Mouse (Mus musculus): ENCODE data around the gene Snx13. TPM values are rescaled to one million over a fixed set of nuclear protein-coding genes. Genes with fewer than 3 reads are reported as not detected.
A peak's percentile ranks its signal among the peaks of the same experiment; 100 is the strongest.

The Snx13 gene
- polyA plus RNA-seq, 1 experiment from 2014 or later = 23.2 TPM

DNA sequence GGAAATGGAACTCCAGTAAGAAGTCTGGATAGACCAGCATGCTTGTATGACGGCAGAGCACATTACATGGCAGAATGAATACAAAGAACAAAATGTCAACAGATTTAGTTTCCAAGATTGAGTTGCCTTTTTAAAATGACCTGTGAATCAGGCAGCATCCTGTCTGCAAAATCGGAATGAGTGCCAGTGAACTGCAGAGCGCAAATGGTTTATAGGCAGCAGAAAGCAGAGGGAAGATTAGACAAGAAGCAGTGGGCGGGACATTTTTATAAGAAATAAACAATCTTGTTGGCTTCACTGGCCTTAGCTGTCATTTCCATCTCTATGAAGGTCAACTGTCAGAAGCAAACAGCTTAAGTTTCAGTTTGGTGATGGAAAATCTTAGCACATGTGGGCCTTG is 106.2 kb downstream of the Snx13 start:
- 91% methylated on average over 4 of the region's 4 CpGs for WGBS
- H3K9me3 ChIP-seq = no peaks in the 10 kb centered on the region
- no peaks in the 10 kb centered on the region for H3K27me3 ChIP-seq
- no peak overlapping the region for H3K9ac ChIP-seq (replicated peaks)
- no peak overlapping the region for H3K4me3 ChIP-seq (replicated peaks)
- H3K4me2 ChIP-seq = no peak overlapping the region
- H3K36me3 ChIP-seq = peaks cover 4% of the 10 kb centered on the region; the same call in 1 of the 2 replicates
- no peak overlapping the region for H3K27ac ChIP-seq
- peaks cover 9% of the 10 kb centered on the region for H3K4me1 ChIP-seq (replicated peaks)
- ATAC-seq (ENCODE audit: insufficient number of reproducible peaks, insufficient read depth, low FRiP score, low TSS enrichment, low read depth) = no peak

DNA sequence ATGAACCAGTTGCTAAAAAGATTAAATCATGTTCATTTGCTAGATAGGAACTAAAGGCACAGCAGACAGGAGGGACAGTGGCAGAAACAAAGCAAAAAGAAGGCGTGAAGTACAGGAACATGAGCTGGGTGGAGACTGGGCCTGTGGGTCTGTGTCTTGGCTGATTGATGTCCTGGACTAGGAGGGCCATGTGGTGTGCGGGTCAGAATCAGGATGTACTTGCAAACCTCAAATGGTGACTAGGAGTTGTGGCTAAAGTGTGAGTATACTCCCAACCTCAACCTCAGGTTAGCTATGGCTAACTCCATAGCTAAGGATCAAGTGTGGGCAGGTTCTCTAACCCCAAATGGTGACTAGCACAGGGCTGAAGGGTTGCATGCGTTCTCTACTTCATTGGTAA is 107.2 kb downstream of the Snx13 start:
- H3K27ac ChIP-seq = no peak overlapping the region
- peaks cover 6% of the 10 kb centered on the region for H3K4me1 ChIP-seq (replicated peaks)
- 58% methylated on average over 3 of the region's 3 CpGs for WGBS
- H3K4me3 ChIP-seq (replicated peaks) = no peak overlapping the region
- no peak for ATAC-seq (ENCODE audit: insufficient number of reproducible peaks, insufficient read depth, low FRiP score, low TSS enrichment, low read depth)
- H3K4me2 ChIP-seq = no peak overlapping the region
- no peaks in the 10 kb centered on the region for H3K9me3 ChIP-seq
- H3K27me3 ChIP-seq = no peaks in the 10 kb centered on the region
- no peak overlapping the region for H3K9ac ChIP-seq (replicated peaks)
- peaks cover 4% of the 10 kb centered on the region; the same call in 1 of the 2 replicates for H3K36me3 ChIP-seq

DNA sequence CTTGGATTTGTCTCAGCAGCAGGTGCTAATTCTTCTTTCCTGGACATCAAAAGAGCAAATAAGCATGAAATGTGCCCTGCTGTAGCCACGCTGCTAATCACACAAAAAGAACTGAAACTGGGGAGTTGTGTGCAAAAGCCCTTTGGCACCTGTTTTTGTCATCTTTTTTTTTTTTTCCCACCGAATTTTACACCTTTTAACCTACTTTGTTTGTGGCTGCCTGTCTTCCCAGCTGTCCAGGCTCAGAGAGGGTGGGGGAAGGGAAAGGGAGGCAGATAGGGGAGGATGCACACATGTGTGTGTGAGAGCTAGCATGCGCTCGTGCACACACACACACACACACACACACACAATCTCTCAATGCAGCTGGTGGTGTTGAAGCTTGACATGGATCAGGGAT is 110.3 kb downstream of the Snx13 start:
- WGBS = 63% methylated on average over 4 of the region's 4 CpGs
- Histone ChIP-seq H3K27ac (no peak overlapping the region), H3K9me3 (no peaks in the 10 kb centered on the region), H3K27me3 (0 out of 2 replicates have a peak, but pooled peaks cover 2% of the 10 kb centered on the region), H3K9ac (replicated peaks) (no peak overlapping the region), H3K36me3 (no peaks in the 10 kb centered on the region), H3K4me1 (replicated peaks) (0 out of 2 replicates have a peak, but pooled peaks cover 4% of the 10 kb centered on the region), H3K4me3 (replicated peaks) (no peak overlapping the region), H3K4me2 (no peak overlapping the region)
- ATAC-seq (ENCODE audit: insufficient number of reproducible peaks, insufficient read depth, low FRiP score, low TSS enrichment, low read depth) = no peak

DNA sequence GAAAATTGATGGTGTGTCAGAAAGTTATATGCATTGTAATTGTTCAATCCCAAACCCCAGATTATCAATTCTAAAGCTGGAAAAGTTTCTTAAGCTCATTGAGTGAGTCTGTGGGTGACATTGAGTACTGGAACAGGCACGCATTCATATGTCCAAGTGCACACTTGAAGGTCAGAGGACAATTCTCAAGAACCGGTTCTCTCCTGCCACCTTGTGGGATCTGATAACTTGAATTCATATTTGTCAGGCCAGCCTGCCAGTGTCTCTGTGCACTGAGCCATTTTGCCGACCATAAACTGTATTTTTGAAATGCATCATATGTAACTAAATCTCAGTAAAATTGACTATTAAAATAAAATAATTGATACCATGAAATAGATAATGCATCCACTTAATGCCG is 114.7 kb downstream of the Snx13 start:
- Histone ChIP-seq H3K9me3 (no peaks in the 10 kb centered on the region), H3K4me2 (no peak overlapping the region), H3K36me3 (no peaks in the 10 kb centered on the region), H3K4me3 (replicated peaks) (no peak overlapping the region), H3K27ac (no peak overlapping the region), H3K9ac (replicated peaks) (no peak overlapping the region), H3K4me1 (replicated peaks) (no peaks in the 10 kb centered on the region), H3K27me3 (0 out of 2 replicates have a peak, but pooled peaks cover 4% of the 10 kb centered on the region)
- ATAC-seq (ENCODE audit: insufficient number of reproducible peaks, insufficient read depth, low FRiP score, low TSS enrichment, low read depth) = no peak
- 68% methylated on average over 4 of the region's 4 CpGs for WGBS

DNA sequence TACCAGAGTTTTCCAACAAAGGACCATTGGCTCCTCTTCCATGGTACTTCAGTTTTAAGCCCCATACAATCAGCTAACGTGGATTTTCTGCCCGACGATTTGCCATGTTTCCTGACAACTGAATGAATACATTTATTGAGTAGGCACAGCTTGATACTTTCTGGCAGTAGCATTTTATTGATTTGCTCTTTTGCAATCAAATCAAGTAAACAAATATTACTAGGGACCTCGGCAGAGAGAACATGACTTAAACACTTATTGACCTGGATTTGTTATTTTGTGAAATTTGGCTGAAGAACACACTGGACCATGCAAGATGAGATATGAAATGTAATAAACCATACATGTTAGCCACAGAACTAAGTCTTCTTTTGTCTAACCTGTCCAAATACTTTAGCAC is 123.3 kb downstream of the Snx13 start:
- no peaks in the 10 kb centered on the region for H3K9me3 ChIP-seq
- peaks cover 8% of the 10 kb centered on the region; the same call in 1 of the 2 replicates for H3K4me1 ChIP-seq (replicated peaks)
- no peak for ATAC-seq (ENCODE audit: insufficient number of reproducible peaks, insufficient read depth, low FRiP score, low TSS enrichment, low read depth)
- H3K27me3 ChIP-seq = no peaks in the 10 kb centered on the region
- H3K9ac ChIP-seq (replicated peaks) = no peak overlapping the region
- H3K27ac ChIP-seq = no peak overlapping the region
- H3K4me3 ChIP-seq (replicated peaks) = no peak overlapping the region
- H3K4me2 ChIP-seq = no peak overlapping the region
- WGBS = 82% methylated on average over 4 of the region's 4 CpGs
- no peaks in the 10 kb centered on the region for H3K36me3 ChIP-seq

DNA sequence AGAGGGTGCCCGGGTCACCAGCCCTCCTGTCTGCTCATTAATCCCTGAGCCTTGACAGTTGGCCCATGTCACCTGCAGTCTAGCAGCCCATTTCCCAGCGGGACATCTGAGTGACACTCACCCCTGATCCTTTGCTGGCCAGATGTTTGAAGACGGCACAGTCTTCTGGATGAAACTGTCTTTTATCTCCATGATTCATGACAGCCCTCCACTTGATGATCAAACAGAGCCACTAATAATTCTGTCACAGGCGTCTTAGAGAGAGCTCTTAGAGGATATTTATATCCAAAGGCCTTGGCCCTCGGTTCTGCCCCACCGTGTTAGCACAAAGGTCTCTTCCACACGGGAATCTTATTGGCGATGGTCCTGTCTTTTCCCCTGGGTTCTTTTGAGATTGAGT is 129.0 kb downstream of the Snx13 start:
- no peak overlapping the region for H3K9ac ChIP-seq (replicated peaks)
- no peak for ATAC-seq (ENCODE audit: insufficient number of reproducible peaks, insufficient read depth, low FRiP score, low TSS enrichment, low read depth)
- H3K4me3 ChIP-seq (replicated peaks) = no peak overlapping the region
- H3K4me1 ChIP-seq (replicated peaks) = peaks cover 14% of the 10 kb centered on the region
- no peaks in the 10 kb centered on the region for H3K9me3 ChIP-seq
- WGBS = 7% methylated on average over 8 of the region's 8 CpGs
- H3K36me3 ChIP-seq = no peaks in the 10 kb centered on the region
- peaks cover 6% of the 10 kb centered on the region; the same call in 1 of the 2 replicates for H3K27me3 ChIP-seq
- H3K27ac ChIP-seq = no peak overlapping the region
- no peak overlapping the region for H3K4me2 ChIP-seq

DNA sequence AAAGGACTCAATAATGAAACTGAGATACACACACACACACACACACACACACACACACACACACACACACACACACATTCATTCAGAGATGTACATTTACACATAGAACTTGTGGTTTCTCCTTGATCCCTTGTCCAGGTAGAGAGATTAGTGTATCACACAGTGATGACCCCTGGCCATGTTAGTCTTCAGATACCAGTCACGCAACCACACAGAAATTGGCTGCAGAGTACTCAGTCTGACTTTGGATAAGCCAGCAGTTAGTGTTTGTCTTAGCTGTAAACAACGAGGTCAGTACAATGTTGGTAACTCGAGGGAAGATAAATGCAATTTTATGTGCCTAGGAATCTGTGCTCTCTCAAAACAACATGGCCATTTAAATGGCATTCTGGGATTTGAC is 129.6 kb downstream of the Snx13 start:
- no peaks in the 10 kb centered on the region for H3K9me3 ChIP-seq
- H3K9ac ChIP-seq (replicated peaks) = no peak overlapping the region
- H3K27ac ChIP-seq = no peak overlapping the region
- no peaks in the 10 kb centered on the region for H3K36me3 ChIP-seq
- H3K4me3 ChIP-seq (replicated peaks) = no peak overlapping the region
- H3K4me1 ChIP-seq (replicated peaks) = peaks cover 8% of the 10 kb centered on the region
- H3K4me2 ChIP-seq = no peak overlapping the region
- WGBS = 61% methylated on average over 3 of the region's 3 CpGs
- H3K27me3 ChIP-seq = peaks cover 6% of the 10 kb centered on the region; the same call in 1 of the 2 replicates
- ATAC-seq (ENCODE audit: insufficient number of reproducible peaks, insufficient read depth, low FRiP score, low TSS enrichment, low read depth) = no peak

DNA sequence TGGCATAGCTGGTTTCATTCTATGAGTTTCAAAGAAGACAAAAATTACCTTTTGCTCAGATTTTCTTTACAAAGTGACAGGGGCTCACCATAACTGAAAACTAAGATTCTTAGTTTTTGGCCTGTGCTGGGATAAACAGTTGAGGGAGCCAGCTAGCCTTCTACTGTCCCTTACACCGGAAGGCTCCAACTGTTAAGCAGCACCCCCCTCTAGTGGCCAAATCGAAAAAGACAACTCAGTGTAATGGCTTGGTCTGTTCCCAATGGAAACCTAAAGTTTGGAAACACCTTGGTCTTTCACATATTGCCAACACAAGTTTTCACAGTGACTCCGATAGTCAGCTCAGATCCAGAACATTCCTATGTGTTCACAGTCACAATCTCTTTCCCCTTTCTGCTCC is 135.7 kb downstream of the Snx13 start:
- Histone ChIP-seq H3K4me3 (replicated peaks) (no peak overlapping the region), H3K4me1 (replicated peaks) (no peaks in the 10 kb centered on the region), H3K27ac (no peak overlapping the region), H3K9ac (replicated peaks) (no peak overlapping the region), H3K4me2 (no peak overlapping the region), H3K36me3 (no peaks in the 10 kb centered on the region), H3K27me3 (peaks cover 11% of the 10 kb centered on the region; the same call in 1 of the 2 replicates), H3K9me3 (no peaks in the 10 kb centered on the region)
- peak; percentile 78 for ATAC-seq (ENCODE audit: insufficient number of reproducible peaks, insufficient read depth, low FRiP score, low TSS enrichment, low read depth)
- 9% methylated on average over 3 of the region's 3 CpGs for WGBS

DNA sequence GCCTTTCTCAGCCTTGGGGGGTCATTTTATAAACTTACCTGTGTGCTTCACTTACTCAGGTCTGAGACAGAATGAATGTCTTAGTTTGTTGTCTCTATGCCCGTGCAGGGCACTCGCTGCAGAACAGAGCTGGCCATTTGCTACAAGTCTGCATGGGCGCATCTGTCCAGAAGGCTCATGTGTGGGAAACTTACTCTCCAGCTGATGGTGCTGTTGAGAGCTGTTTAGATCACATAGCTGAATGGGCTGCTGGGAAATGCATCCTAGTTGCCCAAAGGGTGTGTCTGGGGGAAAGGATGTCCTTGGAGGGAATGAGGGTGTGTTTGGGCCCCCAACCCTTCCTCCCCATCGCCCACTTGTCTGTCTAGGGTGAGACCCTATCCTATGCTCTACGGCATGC is 137.3 kb downstream of the Snx13 start:
- H3K4me1 ChIP-seq (replicated peaks) = peaks cover 4% of the 10 kb centered on the region
- H3K9me3 ChIP-seq = no peaks in the 10 kb centered on the region
- peaks cover 11% of the 10 kb centered on the region; the same call in 1 of the 2 replicates for H3K27me3 ChIP-seq
- no peak overlapping the region for H3K4me3 ChIP-seq (replicated peaks)
- no peak overlapping the region for H3K9ac ChIP-seq (replicated peaks)
- H3K27ac ChIP-seq = no peak overlapping the region
- ATAC-seq (ENCODE audit: insufficient number of reproducible peaks, insufficient read depth, low FRiP score, low TSS enrichment, low read depth) = no peak
- no peaks in the 10 kb centered on the region for H3K36me3 ChIP-seq
- 82% methylated on average over 5 of the region's 5 CpGs for WGBS
- H3K4me2 ChIP-seq = no peak overlapping the region

DNA sequence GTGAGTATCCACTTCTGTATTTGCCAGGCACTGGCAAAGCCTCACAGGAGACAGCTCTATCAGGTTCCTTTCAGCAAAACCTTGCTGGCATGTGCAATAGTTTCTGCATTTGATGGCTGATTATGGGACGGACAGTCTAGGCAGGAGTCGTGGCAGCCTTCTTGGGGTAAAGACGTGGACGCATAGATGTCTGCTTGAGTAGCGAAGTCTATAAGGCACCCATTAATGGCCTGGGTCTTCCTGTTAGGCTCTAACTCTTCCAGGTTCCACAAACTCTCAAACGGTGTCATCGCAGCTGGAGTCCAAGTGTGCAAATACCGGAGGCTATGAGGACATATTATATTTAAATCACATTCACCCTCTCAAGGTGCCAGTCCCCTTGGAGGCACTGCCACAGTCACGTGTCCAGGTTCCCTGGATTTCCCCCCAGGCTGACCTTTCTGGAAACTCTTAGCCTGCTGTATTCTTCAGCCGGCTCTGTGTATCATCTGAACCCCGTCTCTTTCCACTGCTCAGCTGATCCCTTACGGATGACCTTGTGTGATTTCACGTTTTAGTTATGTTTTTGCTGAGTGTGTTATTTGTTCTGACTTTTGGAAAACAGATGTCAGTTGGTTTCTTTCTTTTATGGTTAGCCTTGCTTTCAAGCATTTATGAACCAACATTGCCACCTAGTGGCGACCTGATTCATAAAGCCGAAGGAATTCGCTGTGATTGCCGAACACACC is 144.9 kb downstream of the Snx13 start:
- no peaks in the 10 kb centered on the region for H3K9me3 ChIP-seq
- H3K9ac ChIP-seq (replicated peaks) = no peak overlapping the region
- H3K27ac ChIP-seq = no peak overlapping the region
- peak; percentile 27; the same call in 1 of the 2 replicates for ATAC-seq (ENCODE audit: insufficient number of reproducible peaks, insufficient read depth, low FRiP score, low TSS enrichment, low read depth)
- no peaks in the 10 kb centered on the region for H3K36me3 ChIP-seq
- no peak overlapping the region for H3K4me3 ChIP-seq (replicated peaks)
- 43% methylated on average over 17 of the region's 17 CpGs for WGBS
- 0 out of 2 replicates have a peak, but pooled peaks cover 2% of the 10 kb centered on the region for H3K27me3 ChIP-seq
- H3K4me1 ChIP-seq (replicated peaks) = peaks cover 19% of the 10 kb centered on the region
- peak overlapping the region; percentile 48 for H3K4me2 ChIP-seq

DNA sequence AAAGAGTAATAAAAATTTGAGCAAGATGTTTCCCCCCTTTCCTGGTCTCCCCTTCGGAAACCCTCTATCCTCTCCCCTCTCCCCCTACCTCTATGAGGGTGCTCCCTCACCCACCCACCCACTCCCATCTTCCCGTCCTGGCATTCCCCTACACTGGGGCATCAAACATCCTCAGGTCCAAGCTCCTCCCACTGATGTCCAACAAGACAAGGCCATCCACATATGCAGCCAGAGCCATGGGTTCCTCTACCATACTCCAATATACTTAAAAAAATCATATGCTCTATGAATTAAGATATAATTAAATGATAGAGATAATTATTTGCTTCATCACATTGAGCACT is 145.4 kb downstream of the Snx13 start:
- Histone ChIP-seq H3K27me3 (no peaks in the 10 kb centered on the region), H3K36me3 (no peaks in the 10 kb centered on the region), H3K4me3 (replicated peaks) (no peak overlapping the region), H3K4me2 (peak overlapping the region; percentile 48), H3K9ac (replicated peaks) (no peak overlapping the region), H3K4me1 (replicated peaks) (peaks cover 19% of the 10 kb centered on the region), H3K27ac (no peak overlapping the region), H3K9me3 (no peaks in the 10 kb centered on the region)
- 19% methylated on average over 2 of the region's 2 CpGs for WGBS
- ATAC-seq (ENCODE audit: insufficient number of reproducible peaks, insufficient read depth, low FRiP score, low TSS enrichment, low read depth) = 0 out of 2 replicates have a peak, but pooled peaks have one; percentile 28
